ENCODE assay signal across 8 mouse cellular contexts in genomic region chr4:141537706-141538407, GRCm38 (mm10). TPM values are rescaled to one million over a fixed set of nuclear protein-coding genes. Genes with fewer than 3 reads are reported as not detected.
DNase-seq lines count a peak whose midpoint lies in the region; ATAC-seq lines count a peak whose summit lies in the region.

No protein-coding gene starts in this region.

- peak overlapping the region; percentile 92 for H3K9ac ChIP-seq in neural tube, embryonic 11.5 days (ENCODE audit: low read length)
- peak overlapping the region; percentile 97 for H3K9ac ChIP-seq in forebrain, embryonic 13.5 days
- peak overlapping the region; percentile 95 for H3K9ac ChIP-seq in hindbrain, embryonic 14.5 days
- peak overlapping the region; percentile 96 for H3K9ac ChIP-seq in liver, embryonic 12.5 days
- peak overlapping the region; percentile 99 for H3K9ac ChIP-seq in neural tube, embryonic 13.5 days

- no peaks in the 10 kb centered on the region for H3K27me3 ChIP-seq in neural tube, embryonic 11.5 days (ENCODE audit: control insufficient read depth, insufficient read depth, low read length)
- H3K27me3 ChIP-seq in forebrain, embryonic 13.5 days, result no peaks in the 10 kb centered on the region
- H3K27me3 ChIP-seq in hindbrain, embryonic 14.5 days (ENCODE audit: control insufficient read depth, insufficient read depth, low read length), result no peaks in the 10 kb centered on the region
- H3K27me3 ChIP-seq in liver, embryonic 12.5 days (replicated peaks), result no peaks in the 10 kb centered on the region
- no peaks in the 10 kb centered on the region for H3K27me3 ChIP-seq in neural tube, embryonic 13.5 days

- peak overlapping the region; percentile 93 for H3K27ac ChIP-seq in neural tube, embryonic 11.5 days (ENCODE audit: low read depth, low read length)
- H3K27ac ChIP-seq in brown adipose tissue, adult 24 weeks (replicated peaks; ENCODE audit: low read depth, low read length), result peak overlapping the region; percentile 83
- peak overlapping the region; percentile 98 for H3K27ac ChIP-seq in forebrain, embryonic 13.5 days
- H3K27ac ChIP-seq in hindbrain, embryonic 14.5 days, result peak overlapping the region; percentile 98
- H3K27ac ChIP-seq in liver, embryonic 12.5 days, result peak overlapping the region; percentile 95
- H3K27ac ChIP-seq in neural tube, embryonic 13.5 days (replicated peaks), result peak overlapping the region; percentile 98

- peak overlapping the region; percentile 91 for H3K4me2 ChIP-seq in neural tube, embryonic 11.5 days (ENCODE audit: low read depth)
- H3K4me2 ChIP-seq in forebrain, embryonic 13.5 days, result peak overlapping the region; percentile 92
- H3K4me2 ChIP-seq in hindbrain, embryonic 14.5 days (replicated peaks), result peak overlapping the region; percentile 79
- H3K4me2 ChIP-seq in liver, embryonic 12.5 days, result peak overlapping the region; percentile 93
- H3K4me2 ChIP-seq in neural tube, embryonic 13.5 days, result peak overlapping the region; percentile 80

- DNase-seq in neural tube, embryonic 11.5 days (ENCODE audit: low spot score), result peak; percentile 56
- DNase-seq in neural tube, embryonic 10.5 days (ENCODE audit: extremely low spot score, low spot score), result no peak
- no peak for DNase-seq in hindbrain, embryonic 14.5 days (ENCODE audit: low spot score)
- peak; percentile 72 to 78 for DNase-seq in thymus, postnatal 36 days

- WGBS in neural tube, embryonic 11.5 days, result under 1% methylated on average over 94 of the region's 101 CpGs
- under 1% methylated on average over 92 of the region's 101 CpGs for WGBS in forebrain, embryonic 13.5 days
- under 1% methylated on average over 99 of the region's 101 CpGs for WGBS in hindbrain, embryonic 14.5 days
- WGBS in liver, embryonic 12.5 days (ENCODE audit: insufficient replicate concordance), result under 1% methylated on average over 91 of the region's 101 CpGs
- under 1% methylated on average over 83 of the region's 101 CpGs for WGBS in neural tube, embryonic 13.5 days

- H3K9me3 ChIP-seq in neural tube, embryonic 11.5 days (ENCODE audit: control insufficient read depth, low read length), result no peaks in the 10 kb centered on the region
- H3K9me3 ChIP-seq in forebrain, embryonic 13.5 days (replicated peaks), result no peaks in the 10 kb centered on the region
- no peaks in the 10 kb centered on the region for H3K9me3 ChIP-seq in hindbrain, embryonic 14.5 days (ENCODE audit: control insufficient read depth, low read length)
- no peaks in the 10 kb centered on the region for H3K9me3 ChIP-seq in liver, embryonic 12.5 days (replicated peaks)
- H3K9me3 ChIP-seq in neural tube, embryonic 13.5 days, result no peaks in the 10 kb centered on the region

- peaks cover 16% of the 10 kb centered on the region; the same call in 1 of the 2 replicates for H3K4me1 ChIP-seq in neural tube, embryonic 11.5 days (ENCODE audit: control insufficient read depth, insufficient read depth, low read length)
- H3K4me1 ChIP-seq in brown adipose tissue, adult 24 weeks (ENCODE audit: control insufficient read depth, insufficient read depth, insufficient read length, low read length), result no peaks in the 10 kb centered on the region; the same call in 1 of the 2 replicates
- H3K4me1 ChIP-seq in forebrain, embryonic 13.5 days, result peaks cover 64% of the 10 kb centered on the region
- peaks cover 34% of the 10 kb centered on the region for H3K4me1 ChIP-seq in hindbrain, embryonic 14.5 days (replicated peaks; ENCODE audit: control insufficient read depth, insufficient read depth, low read length)
- peaks cover 62% of the 10 kb centered on the region for H3K4me1 ChIP-seq in liver, embryonic 12.5 days
- peaks cover 50% of the 10 kb centered on the region for H3K4me1 ChIP-seq in neural tube, embryonic 13.5 days (replicated peaks)

- peak; percentile 6; the same call in 1 of the 2 replicates for ATAC-seq in neural tube, embryonic 11.5 days (ENCODE audit: insufficient read depth, low FRiP score, low TSS enrichment)
- ATAC-seq in forebrain, embryonic 13.5 days, result peak; percentile 1
- ATAC-seq in hindbrain, embryonic 14.5 days (ENCODE audit: low FRiP score), result no peak
- no peak for ATAC-seq in liver, embryonic 12.5 days
- ATAC-seq in neural tube, embryonic 13.5 days (ENCODE audit: low read depth), result peak; percentile 13; the same call in 1 of the 2 replicates

- H3K4me3 ChIP-seq in neural tube, embryonic 11.5 days (ENCODE audit: low read depth, low read length), result peak overlapping the region; percentile 99
- H3K4me3 ChIP-seq in brown adipose tissue, adult 24 weeks (ENCODE audit: insufficient read depth, low read depth, low read length), result peak overlapping the region; percentile 95
- H3K4me3 ChIP-seq in forebrain, embryonic 13.5 days, result peak overlapping the region; percentile 85
- H3K4me3 ChIP-seq in hindbrain, embryonic 14.5 days (replicated peaks; ENCODE audit: low read length), result peak overlapping the region; percentile 99
- H3K4me3 ChIP-seq in liver, embryonic 12.5 days, result peak overlapping the region; percentile 97
- H3K4me3 ChIP-seq in neural tube, embryonic 13.5 days, result peak overlapping the region; percentile 97

- H3K36me3 ChIP-seq in neural tube, embryonic 11.5 days (ENCODE audit: control insufficient read depth, insufficient read depth, low read length), result no peaks in the 10 kb centered on the region
- no peaks in the 10 kb centered on the region for H3K36me3 ChIP-seq in forebrain, embryonic 13.5 days (ENCODE audit: poor library complexity, severe bottlenecking)
- H3K36me3 ChIP-seq in hindbrain, embryonic 14.5 days (replicated peaks; ENCODE audit: control insufficient read depth, insufficient read depth), result no peaks in the 10 kb centered on the region
- H3K36me3 ChIP-seq in liver, embryonic 12.5 days, result no peaks in the 10 kb centered on the region
- H3K36me3 ChIP-seq in neural tube, embryonic 13.5 days, result no peaks in the 10 kb centered on the region

RNA-seq across cellular contexts. Expression of gene Spen, which starts 0.5 kb away (rescaled TPM):
- polyA plus RNA-seq in neural tube, embryonic 11.5 days (2014; fragmentation: Nextera tagmentation; extraction: Ambion mirVana), result 13.9 and 16.2 TPM in 2 replicates
- 9.5 and 15.2 TPM in 2 replicates for polyA plus RNA-seq in brown adipose tissue, adult 24 weeks (2012; ENCODE audit: insufficient read depth, insufficient read length, missing spikeins)
- polyA plus RNA-seq in forebrain, embryonic 13.5 days (2015; fragmentation: Nextera tagmentation; extraction: Ambion mirVana), result 16.7 and 17.1 TPM in 2 replicates
- 20.3 and 20.4 TPM in 2 replicates for polyA plus RNA-seq in hindbrain, embryonic 14.5 days (2014; fragmentation: Nextera tagmentation; extraction: Ambion mirVana)
- polyA plus RNA-seq in liver, embryonic 12.5 days (2016; fragmentation: Nextera tagmentation; extraction: Ambion mirVana), result 9.1 and 9.2 TPM in 2 replicates
- polyA plus RNA-seq in neural tube, embryonic 13.5 days (2015; fragmentation: Nextera tagmentation; extraction: Ambion mirVana), result 13.8 and 19.5 TPM in 2 replicates

Comparison
In these comparisons a context has a peak if more than half of its experiments do, and no peak if none do; other contexts are left out.
1. DNase-seq: peak in neural tube, embryonic 11.5 days (single experiment) and thymus, postnatal 36 days (2 of 2); none in neural tube, embryonic 10.5 days (single experiment) and hindbrain, embryonic 14.5 days (single experiment).
2. ATAC-seq: peak in neural tube, embryonic 11.5 days (single experiment), forebrain, embryonic 13.5 days (single experiment) and neural tube, embryonic 13.5 days (single experiment); none in hindbrain, embryonic 14.5 days (single experiment) and liver, embryonic 12.5 days (single experiment).
3. Peak in every context shown above with its lines, with median percentiles within 50 percentile points of each other: H3K27ac ChIP-seq, H3K4me2 ChIP-seq, H3K4me3 ChIP-seq and H3K9ac ChIP-seq.